Comparison of ENCODE assay signal across 8 mouse cellular contexts in genomic region chr6:89613336-89614106, GRCm38 (mm10). TPM values are rescaled to one million over a fixed set of nuclear protein-coding genes. Genes with fewer than 3 reads are reported as not detected.
A peak's percentile ranks its signal among the peaks of the same experiment; 100 is the strongest.
DNase-seq lines count a peak whose midpoint lies in the region; ATAC-seq and TF ChIP-seq lines count a peak whose summit lies in the region.

No protein-coding gene starts in this region.

- no peak overlapping the region for H3K9ac ChIP-seq in kidney, embryonic 15.5 days
- H3K9ac ChIP-seq in forebrain, embryonic 14.5 days (ENCODE audit: low read length), result peak overlapping the region; percentile 45; the same call in 1 of the 2 replicates
- peak overlapping the region; percentile 62 for H3K9ac ChIP-seq in neural tube, embryonic 13.5 days

- peak overlapping the region; percentile 67 for H3K27ac ChIP-seq in kidney, embryonic 15.5 days
- peak overlapping the region; percentile 95 for H3K27ac ChIP-seq in forebrain, embryonic 14.5 days (ENCODE audit: low read depth, low read length)
- peak overlapping the region; percentile 96 for H3K27ac ChIP-seq in neural tube, embryonic 13.5 days (replicated peaks)
- no peak overlapping the region for H3K27ac ChIP-seq in cerebellum, adult 2 months (ENCODE audit: insufficient read depth, low read length)

- ATAC-seq in kidney, embryonic 15.5 days (replicated peaks; ENCODE audit: low FRiP score), result peak; percentile 46; the same call in 1 of the 2 replicates
- ATAC-seq in forebrain, embryonic 14.5 days, result peak; percentile 96
- peak; percentile 93 for ATAC-seq in neural tube, embryonic 13.5 days (ENCODE audit: low read depth)

- no peak for DNase-seq in kidney, adult 11 months
- peak; percentile 95 for DNase-seq in forebrain, embryonic 14.5 days (ENCODE audit: low spot score)
- DNase-seq in layer of hippocampus, postnatal 14 days (ENCODE audit: low spot score in 2 of 2), result peak; percentile 57 to 73
- DNase-seq in adrenal gland, postnatal 25 days, result no peak
- no peak for DNase-seq in gastrocnemius, postnatal 10 days
- DNase-seq in cerebellum, adult 2 months, result no peak

- 55% methylated on average over 15 of the region's 15 CpGs for WGBS in kidney, embryonic 15.5 days
- WGBS in forebrain, embryonic 14.5 days, result 27% methylated on average over 15 of the region's 15 CpGs
- WGBS in neural tube, embryonic 13.5 days, result 24% methylated on average over 15 of the region's 15 CpGs
- WGBS in cerebellum, adult 2 months, result 41% methylated on average over 15 of the region's 15 CpGs

- peaks cover 28% of the 10 kb centered on the region for H3K4me1 ChIP-seq in kidney, embryonic 15.5 days
- H3K4me1 ChIP-seq in forebrain, embryonic 14.5 days (ENCODE audit: control insufficient read depth, insufficient read depth, low read length), result peaks cover 25% of the 10 kb centered on the region
- peaks cover 30% of the 10 kb centered on the region for H3K4me1 ChIP-seq in neural tube, embryonic 13.5 days (replicated peaks)
- peaks cover 5% of the 10 kb centered on the region for H3K4me1 ChIP-seq in cerebellum, adult 2 months (ENCODE audit: control insufficient read depth, insufficient read depth, low read length)

- no peaks in the 10 kb centered on the region for H3K9me3 ChIP-seq in kidney, embryonic 15.5 days (replicated peaks)
- H3K9me3 ChIP-seq in forebrain, embryonic 14.5 days (replicated peaks; ENCODE audit: control insufficient read depth, low read length), result no peaks in the 10 kb centered on the region
- no peaks in the 10 kb centered on the region for H3K9me3 ChIP-seq in neural tube, embryonic 13.5 days

- no peak overlapping the region for H3K4me3 ChIP-seq in kidney, embryonic 15.5 days (replicated peaks)
- H3K4me3 ChIP-seq in forebrain, embryonic 14.5 days (ENCODE audit: low read depth, low read length), result no peak overlapping the region
- no peak overlapping the region for H3K4me3 ChIP-seq in neural tube, embryonic 13.5 days
- no peak overlapping the region for H3K4me3 ChIP-seq in cerebellum, adult 2 months (replicated peaks; ENCODE audit: insufficient read depth, low read depth, low read length)

- H3K4me2 ChIP-seq in kidney, embryonic 15.5 days, result no peak overlapping the region
- H3K4me2 ChIP-seq in forebrain, embryonic 14.5 days (ENCODE audit: low read length), result peak overlapping the region; percentile 30; the same call in 1 of the 2 replicates
- peak overlapping the region; percentile 4; the same call in 1 of the 2 replicates for H3K4me2 ChIP-seq in neural tube, embryonic 13.5 days

- no peak for TF ChIP-seq POLR2A in cerebellum, adult 2 months (IDR thresholded peaks at IDR 0.05; ENCODE audit: borderline replicate concordance, insufficient read depth, low read length)

- no peak for TF ChIP-seq CTCF in cerebellum, adult 2 months (IDR thresholded peaks at IDR 0.05; ENCODE audit: borderline replicate concordance, insufficient read depth, low read depth, low read length)

- H3K27me3 ChIP-seq in kidney, embryonic 15.5 days, result no peaks in the 10 kb centered on the region
- no peaks in the 10 kb centered on the region for H3K27me3 ChIP-seq in forebrain, embryonic 14.5 days (replicated peaks; ENCODE audit: control insufficient read depth, insufficient read depth, low read length)
- H3K27me3 ChIP-seq in neural tube, embryonic 13.5 days, result no peaks in the 10 kb centered on the region
- no peaks in the 10 kb centered on the region for H3K27me3 ChIP-seq in cerebellum, adult 2 months (ENCODE audit: control insufficient read depth, insufficient read depth, low read length)

- no peaks in the 10 kb centered on the region for H3K36me3 ChIP-seq in kidney, embryonic 15.5 days
- no peaks in the 10 kb centered on the region for H3K36me3 ChIP-seq in forebrain, embryonic 14.5 days (ENCODE audit: control insufficient read depth, insufficient read depth, low read length)
- H3K36me3 ChIP-seq in neural tube, embryonic 13.5 days, result no peaks in the 10 kb centered on the region

RNA-seq across cellular contexts. Expression of gene Chchd6, which starts 18.1 kb away (rescaled TPM):
- 62.2 and 63.8 TPM in 2 replicates for polyA plus RNA-seq in kidney, embryonic 15.5 days (2015; fragmentation: Nextera tagmentation; extraction: Ambion mirVana)
- polyA plus RNA-seq in forebrain, embryonic 14.5 days (2014; fragmentation: Nextera tagmentation; extraction: Ambion mirVana), result 183 and 184 TPM in 2 replicates
- total RNA-seq in layer of hippocampus, postnatal 14 days (2021), result 10 to 100 TPM; 67.2 to 69.5 TPM
- polyA plus RNA-seq in neural tube, embryonic 13.5 days (2015; fragmentation: Nextera tagmentation; extraction: Ambion mirVana), result 109 and 115 TPM in 2 replicates
- total RNA-seq in adrenal gland, postnatal 25 days (2021), result 22.1 and 23.8 TPM in 2 replicates
- total RNA-seq in gastrocnemius, postnatal 10 days (2021), result 1 to 10 TPM; 5.3 to 5.7 TPM
- 93.1 and 104 TPM in 2 replicates for polyA plus RNA-seq in cerebellum, adult 2 months (2012; rRNA removed)

RNA-seq across cellular contexts. Expression of gene Txnrd3, which starts 30.3 kb away (rescaled TPM):
- polyA plus RNA-seq in kidney, embryonic 15.5 days (2015; fragmentation: Nextera tagmentation; extraction: Ambion mirVana), result 17.4 and 17.7 TPM in 2 replicates
- 11.9 and 12.1 TPM in 2 replicates for polyA plus RNA-seq in forebrain, embryonic 14.5 days (2014; fragmentation: Nextera tagmentation; extraction: Ambion mirVana)
- 1 to 10 TPM; 4.8 to 5.2 TPM for total RNA-seq in layer of hippocampus, postnatal 14 days (2021)
- polyA plus RNA-seq in neural tube, embryonic 13.5 days (2015; fragmentation: Nextera tagmentation; extraction: Ambion mirVana), result 10.1 and 10.6 TPM in 2 replicates
- total RNA-seq in adrenal gland, postnatal 25 days (2021), result 10.3 and 12.8 TPM in 2 replicates
- total RNA-seq in gastrocnemius, postnatal 10 days (2021), result 1 to 10 TPM; 9.1 TPM
- polyA plus RNA-seq in cerebellum, adult 2 months (2012; rRNA removed), result 4.7 and 5.5 TPM in 2 replicates

Comparison
In these comparisons a context has a peak if more than half of its experiments do, and no peak if none do; other contexts are left out.
1. ATAC-seq: peak in every context shown above with its lines; median percentile 96 in forebrain, embryonic 14.5 days; 93 in neural tube, embryonic 13.5 days; 46 in kidney, embryonic 15.5 days.
2. DNase-seq: peak in forebrain, embryonic 14.5 days (single experiment) and layer of hippocampus, postnatal 14 days (2 of 2); none in kidney, adult 11 months (single experiment), adrenal gland, postnatal 25 days (single experiment), gastrocnemius, postnatal 10 days (single experiment) and cerebellum, adult 2 months (0 of 2).